Mouse (Mus musculus): Measurements from ENCODE around the gene Lman1l.

The Lman1l gene

GRCm38 (mm10) chr9:57644944-57645893, 24.6 kb upstream of the Lman1l start:
- peak; percentile 94 for DNase-seq (ENCODE audit: low spot score in 2 of 2)

- DNase-seq (ENCODE audit: low spot score in 2 of 2): no peak
Observed at GRCm38 (mm10) chr9:57644442-57644943, 23.9 kb upstream of the Lman1l start.

GRCm38 (mm10) chr9:57643856-57644180, 23.2 kb upstream of the Lman1l start:
- peak; percentile 76 to 82 for DNase-seq (ENCODE audit: low spot score in 2 of 2)

GRCm38 (mm10) chr9:57643169-57643855, 22.7 kb upstream of the Lman1l start:
- peak; percentile 81 to 82 for DNase-seq (ENCODE audit: low spot score in 2 of 2)

- peak in 1 of 2 experiments; percentile 49 for DNase-seq (ENCODE audit: low spot score in 2 of 2)
Observed at GRCm38 (mm10) chr9:57641775-57642550, 21.4 kb upstream of the Lman1l start.

- no peak for DNase-seq (ENCODE audit: low spot score in 2 of 2)
Observed at GRCm38 (mm10) chr9:57641022-57641421, 20.4 kb upstream of the Lman1l start.

GRCm38 (mm10) chr9:57640384-57640783, 19.8 kb upstream of the Lman1l start:
- DNase-seq (ENCODE audit: low spot score in 2 of 2): peak; percentile 98 to 99

GRCm38 (mm10) chr9:57639661-57640328, 19.2 kb upstream of the Lman1l start:
- DNase-seq (ENCODE audit: low spot score in 2 of 2): no peak

GRCm38 (mm10) chr9:57638651-57639459, 18.3 kb upstream of the Lman1l start:
- peak; percentile 90 to 91 for DNase-seq (ENCODE audit: low spot score in 2 of 2)

- DNase-seq (ENCODE audit: low spot score in 2 of 2): peak; percentile 92 to 93
Observed at GRCm38 (mm10) chr9:57637741-57638322, 17.3 kb upstream of the Lman1l start.

GRCm38 (mm10) chr9:57637272-57637671, 16.7 kb upstream of the Lman1l start:
- no peak for DNase-seq (ENCODE audit: low spot score in 2 of 2)

- peak; percentile 66 to 69 for DNase-seq (ENCODE audit: low spot score in 2 of 2)
Observed at GRCm38 (mm10) chr9:57633481-57634024, 13.0 kb upstream of the Lman1l start.

- peak; percentile 67 to 74 for DNase-seq (ENCODE audit: low spot score in 2 of 2)
Observed at GRCm38 (mm10) chr9:57629118-57629874, 8.7 kb upstream of the Lman1l start.

GRCm38 (mm10) chr9:57628717-57629116, 8.1 kb upstream of the Lman1l start:
- DNase-seq (ENCODE audit: low spot score in 2 of 2): peak in 1 of 2 experiments; percentile 29

- no peak for DNase-seq (ENCODE audit: low spot score in 2 of 2)
Observed at GRCm38 (mm10) chr9:57627892-57628291, 7.3 kb upstream of the Lman1l start.

- DNase-seq (ENCODE audit: low spot score in 2 of 2): no peak
Observed at GRCm38 (mm10) chr9:57627191-57627590, 6.6 kb upstream of the Lman1l start.

GRCm38 (mm10) chr9:57625674-57626500, 5.3 kb upstream of the Lman1l start:
- no peak for DNase-seq (ENCODE audit: low spot score in 2 of 2)

- DNase-seq (ENCODE audit: low spot score in 2 of 2): no peak
Observed at GRCm38 (mm10) chr9:57624295-57624694, 3.7 kb upstream of the Lman1l start.

Measured in spleen, postnatal 36 days (tissue).